Mouse (Mus musculus) CH12.LX (cell line): Measurements from ENCODE around the gene Ado.

Experiments
- CTCF ChIP-seq, 2 experiments: IDR thresholded peaks in 1 of 2; conservative IDR thresholded peaks in 1 of 2; 2 replicates each; pipeline ENCODE4 v1.5.1; 2011 to 2012; ENCODE audit warnings: low read depth in 2 of 2, low read length in 2 of 2, improper control_type of control experiment in 1 of 2, inconsistent platforms in 1 of 2, mild to moderate bottlenecking in 1 of 2, moderate library complexity in 1 of 2
- MAX ChIP-seq: IDR thresholded peaks from 2 replicates; pipeline ENCODE4 v1.6.1; 2011; ENCODE audit warnings: low read length, improper control_type of control experiment
- NRF1 ChIP-seq: IDR thresholded peaks from 2 replicates; pipeline ENCODE4 v1.6.1; 2014; ENCODE audit warnings: low read depth, mild to moderate bottlenecking, inconsistent platforms, low read length, improper control_type of control experiment, moderate library complexity
- RAD21 ChIP-seq: IDR thresholded peaks from 2 replicates; pipeline ENCODE4 v1.6.1; 2011; ENCODE audit warnings: low read depth, mild to moderate bottlenecking, low read length, improper control_type of control experiment, moderate library complexity

DNA sequence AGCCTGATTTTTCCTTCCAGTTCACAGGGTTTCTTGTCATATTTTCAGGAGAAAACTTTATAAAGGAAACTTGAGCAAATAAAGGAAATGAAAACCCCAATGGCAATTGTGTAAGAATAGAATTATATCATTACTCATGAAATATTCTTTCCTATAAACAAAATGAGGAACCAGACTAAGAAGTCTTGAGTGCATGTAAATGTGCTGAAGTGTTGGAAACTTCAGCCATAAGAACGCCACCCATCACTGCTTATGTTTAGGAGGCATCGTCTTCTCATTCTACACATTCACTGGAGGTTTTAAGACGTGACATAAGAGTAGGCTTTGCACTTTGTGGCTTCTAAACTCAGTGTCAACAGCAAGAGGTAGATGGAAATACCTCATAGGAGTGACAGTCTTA lies 46.5 kb upstream of the Ado start:
- TF ChIP-seq NRF1 (no peak), MAX (no peak), RAD21 (no peak), CTCF (conservative IDR thresholded peaks at IDR 0.05 in 1 of 2, IDR thresholded peaks at IDR 0.05 in 1 of 2; ENCODE audit: low read depth in 2 of 2, low read length in 2 of 2) (no peak)
